Mouse (Mus musculus): Measurements from ENCODE around the gene Prkca.
A peak's percentile ranks its signal among the peaks of the same experiment; 100 is the strongest.
"Not testable (repeated sequence)": the region's sequence is repeated elsewhere in the genome, so short reads cannot be mapped to it uniquely, and the experiment has no call there.

Gene Prkca

GRCm38 (mm10) chr11:108118221-108118620 lies 225.5 kb downstream of the Prkca start:
- no peak for DNase-seq (ENCODE audit: low read depth, low spot score)

DNA sequence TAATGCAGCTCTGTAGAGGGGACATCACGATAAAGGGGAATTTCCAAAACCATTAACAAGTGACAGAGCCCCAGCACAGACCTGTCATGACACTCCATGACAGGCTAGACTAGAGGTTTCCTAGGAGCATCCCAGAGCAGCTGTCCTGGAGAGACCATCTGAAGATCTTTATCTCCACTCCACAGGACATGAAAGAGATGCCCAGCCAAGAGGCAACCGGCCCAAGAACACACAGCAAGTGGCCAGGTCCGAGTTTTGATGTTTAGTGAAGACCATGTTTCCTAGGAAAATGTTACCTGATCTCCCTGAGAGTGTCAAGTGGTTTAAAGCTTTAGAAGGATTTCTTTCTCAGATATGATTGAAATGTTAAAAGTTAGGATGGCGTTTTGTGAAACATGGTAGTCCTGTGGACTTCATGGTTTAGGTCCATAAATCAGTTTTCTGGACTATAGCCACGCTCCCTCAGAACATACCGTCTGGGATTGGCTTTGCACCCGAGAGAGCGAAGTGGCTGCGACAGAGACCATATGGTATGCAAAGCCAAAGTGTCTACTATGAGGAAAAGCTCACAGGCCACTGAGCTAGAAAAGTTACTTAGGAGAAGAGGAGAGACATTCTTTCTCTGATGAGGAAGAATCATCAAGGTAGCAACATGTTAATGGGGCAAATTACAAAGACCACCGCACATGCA lies 226.2 kb downstream of the Prkca start:
- no peak for DNase-seq (ENCODE audit: low read depth, low spot score)

- no peak for DNase-seq (ENCODE audit: low read depth, low spot score)
These were observed 229.6 kb downstream of the Prkca start for GRCm38 (mm10) chr11:108114091-108114490.

DNA sequence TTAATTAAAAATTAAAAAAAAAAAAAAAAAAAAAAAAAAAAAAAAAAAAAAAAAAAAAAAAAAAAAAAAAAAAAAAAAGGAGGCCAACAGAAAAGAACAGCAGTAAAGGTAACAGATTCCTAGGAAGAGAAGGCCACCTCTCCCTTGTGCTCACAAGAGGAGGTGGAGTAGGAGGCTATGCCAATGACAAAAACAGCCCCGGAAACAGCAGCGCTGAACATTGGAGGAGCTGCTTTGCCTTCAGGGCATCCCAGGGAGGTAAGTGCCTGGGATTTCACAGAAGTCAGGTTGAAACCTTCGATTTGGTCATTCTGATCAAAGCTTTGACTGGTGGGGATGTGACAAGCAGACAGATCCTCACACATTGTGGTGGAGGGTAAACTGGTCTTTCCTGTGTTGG lies 231.3 kb downstream of the Prkca start:
- DNase-seq (ENCODE audit: low read depth, low spot score), result no peak

GRCm38 (mm10) chr11:108104085-108104484 lies 239.6 kb downstream of the Prkca start:
- no peak for DNase-seq (ENCODE audit: low read depth, low spot score)

GRCm38 (mm10) chr11:108101280-108101950 lies 242.3 kb downstream of the Prkca start:
- DNase-seq (ENCODE audit: low read depth, low spot score), result no peak

DNA sequence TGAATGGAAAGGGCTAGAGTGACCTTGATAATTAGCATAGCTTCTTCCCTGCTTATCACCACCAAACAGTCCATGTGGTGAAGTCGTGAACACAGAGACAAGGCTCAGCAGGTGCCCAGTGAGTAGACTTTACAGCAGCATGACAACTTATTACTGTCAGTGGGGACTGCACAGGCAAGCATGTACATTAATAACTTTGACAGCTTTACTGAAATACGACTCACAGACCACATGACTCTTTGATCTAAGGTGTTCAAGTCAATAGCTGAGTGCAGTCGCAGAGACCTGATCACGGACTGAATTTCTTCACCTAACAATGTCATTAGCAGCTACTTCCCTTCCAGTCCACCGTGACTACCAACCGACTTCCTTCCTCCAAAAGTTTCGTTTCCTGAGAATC lies 245.4 kb downstream of the Prkca start:
- DNase-seq (ENCODE audit: low read depth, low spot score), result no peak

DNA sequence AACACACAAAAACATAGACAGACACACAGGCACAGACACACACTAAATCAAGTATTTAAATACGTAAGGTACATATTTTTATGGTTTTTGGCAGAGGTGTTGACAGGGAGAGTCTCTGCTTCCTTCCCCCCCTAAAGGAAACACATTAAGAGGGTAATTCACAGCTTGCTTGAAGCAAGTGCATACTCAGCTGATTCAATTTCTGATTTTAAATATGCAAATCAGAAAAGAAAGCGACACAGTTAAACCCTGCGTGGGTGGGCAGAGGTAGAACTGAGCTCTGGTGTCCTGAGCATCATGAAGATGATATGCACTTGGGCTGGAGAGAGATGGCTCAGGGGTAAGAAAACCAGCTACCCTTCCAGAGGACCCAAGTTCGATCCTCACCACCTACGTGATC lies 248.9 kb downstream of the Prkca start:
- DNase-seq (ENCODE audit: low read depth, low spot score), result no peak

DNA sequence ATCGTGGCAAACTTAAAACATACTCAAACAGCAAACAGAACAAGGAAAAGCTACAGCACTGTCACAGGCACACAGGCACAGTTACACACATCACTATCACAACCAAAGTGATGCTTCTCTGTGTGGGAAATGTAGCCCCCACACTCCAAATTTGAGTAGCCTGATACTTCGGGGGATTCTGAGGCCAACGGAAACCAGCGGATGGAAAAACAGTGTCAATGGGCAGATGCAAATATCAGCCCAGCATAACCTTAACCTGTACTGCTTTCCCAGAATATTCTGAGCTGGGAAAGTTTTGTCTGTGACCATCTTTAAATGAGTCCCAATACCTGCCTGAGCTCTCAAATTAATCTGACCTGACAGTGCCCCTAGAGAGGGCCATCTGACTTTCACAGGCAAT lies 250.5 kb downstream of the Prkca start:
- no peak for DNase-seq (ENCODE audit: low read depth, low spot score)

- DNase-seq (ENCODE audit: low read depth, low spot score), result no peak
These were observed 252.5 kb downstream of the Prkca start for GRCm38 (mm10) chr11:108091238-108091637.

GRCm38 (mm10) chr11:108090706-108091105 lies 253.0 kb downstream of the Prkca start:
- no peak for DNase-seq (ENCODE audit: low read depth, low spot score)

- no peak for DNase-seq (ENCODE audit: low read depth, low spot score)
These were observed 255.7 kb downstream of the Prkca start for GRCm38 (mm10) chr11:108088063-108088462.

GRCm38 (mm10) chr11:108087105-108087700 lies 256.5 kb downstream of the Prkca start:
- DNase-seq (ENCODE audit: low read depth, low spot score), result not testable (repeated sequence)

GRCm38 (mm10) chr11:108082673-108083072 lies 261.1 kb downstream of the Prkca start:
- DNase-seq (ENCODE audit: low read depth, low spot score), result no peak

GRCm38 (mm10) chr11:108079946-108080650 lies 263.6 kb downstream of the Prkca start:
- no peak for DNase-seq (ENCODE audit: low read depth, low spot score)

DNA sequence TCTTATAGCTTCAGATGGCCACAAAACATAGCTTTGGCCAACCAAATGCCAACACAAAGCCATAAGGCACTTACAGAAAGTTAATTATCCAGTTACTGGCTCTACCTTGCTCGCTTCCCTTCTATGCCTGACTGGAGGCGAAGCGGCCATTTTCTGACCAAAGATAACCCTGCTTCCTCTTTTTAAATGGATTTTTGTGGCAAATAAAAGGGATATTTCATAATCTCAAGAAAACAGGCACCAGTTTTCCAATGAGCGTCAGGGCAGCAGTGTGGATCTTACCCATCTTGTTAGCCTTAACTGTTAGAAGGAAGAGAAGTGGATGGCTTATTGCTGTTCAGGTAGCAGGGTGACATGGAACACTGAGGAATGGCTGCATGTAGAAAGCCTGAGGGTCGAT lies 264.3 kb downstream of the Prkca start:
- no peak for DNase-seq (ENCODE audit: low read depth, low spot score)

DNA sequence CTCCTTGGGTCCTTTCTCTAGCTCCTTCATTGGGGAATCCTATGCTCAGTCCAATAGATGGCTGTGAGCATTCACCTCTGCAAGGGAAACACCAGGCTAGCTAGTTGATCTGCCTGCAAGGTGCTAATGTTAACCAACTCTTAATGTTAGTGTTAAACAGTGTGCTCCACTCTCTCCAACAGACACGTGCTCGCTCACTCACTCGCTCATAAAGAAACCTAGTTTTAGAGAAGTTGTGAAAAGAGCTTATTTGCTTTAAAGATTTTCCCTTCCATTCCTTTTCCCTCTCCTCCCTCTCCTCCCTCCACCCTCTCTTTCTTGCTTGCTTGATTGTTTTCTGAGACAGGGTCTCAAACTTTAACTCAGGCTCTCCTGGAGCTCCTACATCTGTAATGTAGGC lies 266.2 kb downstream of the Prkca start:
- peak; percentile 13 for DNase-seq (ENCODE audit: low read depth, low spot score)

DNA sequence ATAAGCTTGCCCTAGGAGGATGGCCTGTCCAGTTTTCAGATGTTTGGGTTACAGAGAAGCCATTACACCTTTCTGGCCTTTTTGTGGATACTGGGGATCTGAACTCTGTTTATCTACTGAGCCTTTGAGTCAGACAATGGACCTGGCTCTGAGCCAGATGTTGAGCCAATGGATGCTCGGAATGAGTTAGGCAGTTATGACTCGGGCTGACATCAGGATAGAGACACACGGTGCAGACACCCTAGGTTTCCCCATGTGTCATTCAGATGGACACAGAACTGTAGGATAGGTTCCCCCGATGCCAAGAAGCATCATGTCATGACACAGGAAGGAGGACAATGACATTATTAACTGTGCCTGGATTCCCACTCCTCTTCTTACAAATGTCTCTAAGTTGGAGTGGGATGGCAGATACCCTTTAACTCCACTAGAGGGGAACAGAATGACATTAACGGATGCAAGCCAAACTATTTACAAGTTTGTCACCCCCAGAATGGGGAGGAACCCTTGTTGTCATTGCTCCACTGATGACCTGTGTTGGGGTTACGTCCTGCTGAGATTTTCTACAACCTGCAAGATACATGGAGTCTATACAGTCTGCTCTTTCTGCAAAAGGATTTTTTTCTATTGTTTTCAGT lies 271.0 kb downstream of the Prkca start:
- peak; percentile 5 for DNase-seq (ENCODE audit: low read depth, low spot score)

DNA sequence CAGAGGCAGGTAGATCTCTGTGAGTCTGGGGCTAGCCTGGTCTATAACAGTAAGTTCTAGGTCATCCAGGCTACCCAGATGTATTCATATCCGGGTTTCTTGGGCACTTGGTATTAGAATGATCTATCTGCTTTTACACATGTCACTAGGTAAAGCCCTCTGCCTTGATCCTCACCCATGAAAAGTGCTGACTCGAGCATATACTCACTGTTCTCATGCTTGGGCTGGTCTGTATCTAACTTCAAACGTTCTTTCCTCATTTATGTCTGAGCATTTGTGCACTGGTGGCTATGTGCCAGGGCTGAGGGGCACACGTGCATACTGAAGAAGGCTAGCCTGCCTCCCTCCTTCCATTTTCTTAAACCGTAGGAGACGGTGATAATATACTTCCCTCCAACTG lies 272.5 kb downstream of the Prkca start:
- DNase-seq (ENCODE audit: low read depth, low spot score), result no peak

DNA sequence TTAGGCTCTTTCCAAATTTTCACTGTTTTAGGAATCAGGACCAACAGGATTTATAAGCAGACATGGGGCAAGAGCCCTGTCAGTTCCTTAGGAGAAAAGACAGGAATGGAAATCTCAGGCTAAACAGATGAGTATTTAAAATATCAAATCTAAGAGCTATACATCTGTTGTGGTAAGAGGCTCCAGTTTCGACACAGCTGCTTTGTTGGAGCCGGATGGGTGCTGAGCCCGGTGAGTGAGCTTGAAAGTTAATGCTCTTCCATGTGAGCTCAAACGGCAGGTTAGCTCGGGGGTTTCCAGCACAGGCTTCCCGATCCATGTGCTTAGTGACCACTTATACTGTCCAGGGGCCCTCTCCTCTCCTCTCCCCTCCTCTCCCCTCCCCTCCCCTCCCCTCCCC lies 273.7 kb downstream of the Prkca start:
- no peak for DNase-seq (ENCODE audit: low read depth, low spot score)

DNA sequence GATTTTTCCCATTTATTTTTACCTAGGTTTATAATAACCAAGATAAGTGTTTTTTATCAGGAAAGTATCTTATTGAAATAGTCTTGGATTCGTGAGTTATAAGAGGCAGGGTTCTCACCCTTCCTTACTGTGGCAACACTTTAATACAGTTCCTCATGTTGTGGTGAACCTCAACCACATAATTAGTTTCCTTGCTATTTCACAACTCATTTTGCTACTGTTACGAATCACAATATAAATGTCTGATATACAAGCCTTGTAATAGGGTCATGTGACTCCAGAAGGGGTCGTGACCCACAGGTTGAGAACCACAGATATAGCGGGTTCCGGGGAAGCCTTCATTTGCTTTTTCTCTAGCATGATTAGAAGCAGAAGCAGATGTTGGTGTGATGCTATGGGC lies 275.3 kb downstream of the Prkca start:
- DNase-seq (ENCODE audit: low read depth, low spot score), result no peak

DNA sequence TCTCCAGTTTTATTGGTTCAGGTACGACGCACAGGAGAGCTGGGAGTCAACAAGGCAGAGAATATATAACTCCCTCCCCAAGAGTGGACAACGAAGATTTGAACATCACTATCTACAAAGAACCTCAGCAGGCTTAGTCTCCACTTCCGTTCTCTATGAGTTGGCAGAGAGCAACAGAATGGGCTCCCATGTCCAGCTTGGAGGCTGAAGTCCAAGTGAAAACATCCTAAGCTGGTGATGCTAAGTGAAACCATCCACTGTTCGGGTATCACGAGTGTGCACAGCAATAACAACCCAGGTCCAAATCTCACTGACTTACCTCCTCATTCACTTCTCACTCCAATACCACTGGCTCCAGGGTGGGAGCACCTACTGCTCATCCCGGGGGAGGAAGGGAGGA lies 276.6 kb downstream of the Prkca start:
- DNase-seq (ENCODE audit: low read depth, low spot score), result no peak

Data from A20 (cell line).